Mouse (Mus musculus) hindbrain, embryonic 16.5 days (tissue): ENCODE results near the gene Celf2. TPM values are rescaled to one million over a fixed set of nuclear protein-coding genes. Genes with fewer than 3 reads are reported as not detected.

Experiments
- ATAC-seq: fragments of 200-750 bp; cut with Nextera tagmentation; 2 replicates; pipeline ENCODE4 v1.8.0; 2017; ENCODE audit warnings: moderate TSS enrichment, moderate library complexity
- H3K27ac ChIP-seq: fragments of 300-500 bp; sonication (generic); 2 replicates; pipeline ENCODE4 v1.5.1; 2014; ENCODE audit warnings: low read depth, mild to moderate bottlenecking, control low read depth, low read length, moderate library complexity
- H3K27me3 ChIP-seq: fragments of 300-500 bp; sonication (generic); replicated peaks from 2 replicates; pipeline ENCODE4 v1.6.1; 2014; ENCODE audit warnings: low read length; ENCODE audit not compliant: control insufficient read depth, insufficient read depth
- H3K36me3 ChIP-seq: fragments of 300-500 bp; sonication (generic); 2 replicates; pipeline ENCODE4 v1.6.1; 2014; ENCODE audit warnings: mild to moderate bottlenecking, low read length, moderate library complexity, mixed read lengths; ENCODE audit not compliant: control insufficient read depth, insufficient read depth
- H3K4me1 ChIP-seq: fragments of 300-500 bp; sonication (generic); 2 replicates; pipeline ENCODE4 v1.6.1; 2014; ENCODE audit warnings: low read depth, low read length; ENCODE audit not compliant: control insufficient read depth, insufficient read depth
- H3K4me2 ChIP-seq: fragments of 300-500 bp; sonication (generic); 2 replicates; pipeline ENCODE4 v1.6.1; 2014; ENCODE audit warnings: mild to moderate bottlenecking, low read length, control low read depth, moderate library complexity
- H3K4me3 ChIP-seq: fragments of 300-500 bp; sonication (generic); 2 replicates; pipeline ENCODE4 v1.5.1; 2014; ENCODE audit warnings: mild to moderate bottlenecking, low read length, control low read depth, moderate library complexity
- H3K9ac ChIP-seq: fragments of 300-500 bp; sonication (generic); 2 replicates; pipeline ENCODE4 v1.6.1; 2014; ENCODE audit warnings: low read depth, mild to moderate bottlenecking, control low read depth, low read length, moderate library complexity
- H3K9me3 ChIP-seq: fragments of 300-500 bp; sonication (generic); 2 replicates; pipeline ENCODE4 v1.6.1; 2014; ENCODE audit warnings: mild to moderate bottlenecking, low read length, moderate library complexity; ENCODE audit not compliant: control insufficient read depth
- WGBS: fragments of 180-500 bp; shearing (Covaris S2); extraction: QIAGEN DNeasy Blood & Tissue Kit; methylation state at CpG from one replicate; pipeline ENCODE4 v1.1.7; 2014; 5-methylcytosine and 5-hydroxymethylcytosine counted together
- polyA plus RNA-seq: library from polyadenylated mRNA; unstranded; fragments of >200 nt; fragmentation: Nextera tagmentation; extraction: Ambion mirVana; gene quantifications from 2 replicates; pipeline ENCODE4 v1.2.1, GENCODE M21; 2015

Celf2 gene
- polyA plus RNA-seq, 1 experiment from 2014 or later: 130 TPM

GRCm38 (mm10) chr2:6545127-6545931 is 964.0 kb downstream of the Celf2 start:
- H3K36me3 ChIP-seq: peaks cover 3% of the 10 kb centered on the region; the same call in 1 of the 2 replicates
- H3K9ac ChIP-seq: no peak overlapping the region
- H3K4me2 ChIP-seq: no peak overlapping the region
- WGBS: 28% methylated on average over 10 of the region's 10 CpGs
- no peak for ATAC-seq
- H3K27me3 ChIP-seq: no peaks in the 10 kb centered on the region
- no peaks in the 10 kb centered on the region for H3K9me3 ChIP-seq
- H3K4me1 ChIP-seq: peaks cover 6% of the 10 kb centered on the region
- no peak overlapping the region for H3K4me3 ChIP-seq
- H3K27ac ChIP-seq: no peak overlapping the region

DNA sequence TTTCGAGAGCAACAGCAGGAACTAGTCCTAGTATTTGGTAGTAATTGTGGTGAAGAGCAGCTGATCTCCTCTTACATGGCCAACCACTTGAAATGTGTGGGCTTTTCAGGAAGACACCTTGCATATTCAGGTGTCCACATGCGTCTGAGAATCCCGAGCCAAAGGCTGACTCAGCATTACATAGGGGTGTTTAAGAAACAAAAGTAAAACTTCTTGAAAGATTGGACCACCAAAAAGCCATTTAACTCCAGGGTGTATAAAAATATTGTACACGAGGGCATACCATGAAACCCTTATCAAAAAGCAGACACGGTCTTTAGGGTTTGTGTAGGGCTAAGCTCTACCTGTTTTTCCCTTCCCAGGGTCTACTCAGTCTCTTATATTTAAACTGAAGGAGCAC is 965.7 kb downstream of the Celf2 start:
- Histone ChIP-seq H3K27me3 (no peaks in the 10 kb centered on the region), H3K27ac (no peak overlapping the region), H3K9me3 (no peaks in the 10 kb centered on the region), H3K4me2 (no peak overlapping the region), H3K36me3 (peaks cover 3% of the 10 kb centered on the region; the same call in 1 of the 2 replicates), H3K4me1 (peaks cover 6% of the 10 kb centered on the region), H3K9ac (no peak overlapping the region), H3K4me3 (no peak overlapping the region)
- WGBS: 93% methylated on average over 5 of the region's 5 CpGs
- ATAC-seq: no peak

DNA sequence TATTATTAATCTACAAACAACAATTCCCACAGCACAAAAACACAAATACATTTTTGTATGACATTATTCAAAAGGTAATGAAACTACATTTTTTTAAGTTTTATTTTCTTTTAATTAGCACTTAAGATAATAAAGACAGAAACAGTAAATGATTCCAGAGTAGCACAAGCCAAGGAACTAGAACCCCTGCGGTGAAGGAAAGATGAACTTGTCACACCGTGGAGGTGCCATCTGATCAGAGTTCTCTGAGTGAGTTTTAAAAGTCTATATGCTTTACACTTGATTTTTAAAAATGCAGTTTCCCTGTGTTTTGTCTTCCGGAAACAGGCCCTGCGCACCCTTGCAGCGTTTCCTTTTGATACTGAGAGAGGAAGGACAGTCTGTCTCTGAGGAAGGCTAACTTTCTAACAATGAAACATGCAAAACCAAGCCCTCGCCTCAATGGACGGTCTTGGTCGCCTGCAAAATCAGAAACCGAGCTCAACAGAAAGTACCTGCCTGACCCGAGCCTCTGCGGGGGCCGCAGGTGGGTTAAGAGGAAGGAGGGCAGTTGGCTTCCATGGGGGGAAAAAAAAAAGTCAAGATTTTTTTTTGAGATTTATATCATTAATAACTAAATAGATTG is 966.7 kb downstream of the Celf2 start:
- H3K27me3 ChIP-seq: no peaks in the 10 kb centered on the region
- H3K9ac ChIP-seq: no peak overlapping the region
- no peaks in the 10 kb centered on the region for H3K9me3 ChIP-seq
- ATAC-seq: no peak
- WGBS: 87% methylated on average over 12 of the region's 12 CpGs
- no peak overlapping the region for H3K4me2 ChIP-seq
- peaks cover 3% of the 10 kb centered on the region; the same call in 1 of the 2 replicates for H3K36me3 ChIP-seq
- H3K27ac ChIP-seq: no peak overlapping the region
- H3K4me3 ChIP-seq: no peak overlapping the region
- H3K4me1 ChIP-seq: peaks cover 6% of the 10 kb centered on the region

DNA sequence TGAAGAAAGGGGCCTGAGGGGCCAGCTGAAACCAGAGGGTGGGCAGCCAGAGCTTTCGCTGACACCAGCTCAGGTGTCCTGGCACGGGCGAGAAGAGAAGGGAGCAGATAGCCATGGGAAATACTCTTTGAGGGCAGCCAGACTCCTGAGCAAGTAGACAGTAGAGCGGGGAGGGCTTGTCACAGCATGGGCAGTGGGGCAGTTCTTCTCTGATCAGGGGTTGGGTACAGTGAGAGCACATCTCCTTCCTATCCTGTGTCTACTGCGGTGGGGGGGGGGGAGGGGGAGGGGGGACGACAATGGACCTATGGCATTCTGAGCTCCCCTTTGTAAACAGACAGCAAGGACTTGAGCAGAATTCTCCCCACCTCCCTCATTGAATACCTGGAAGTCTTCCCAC is 968.5 kb downstream of the Celf2 start:
- no peaks in the 10 kb centered on the region; the same call in 1 of the 2 replicates for H3K4me1 ChIP-seq
- H3K4me3 ChIP-seq: no peak overlapping the region
- no peak overlapping the region for H3K4me2 ChIP-seq
- H3K9ac ChIP-seq: no peak overlapping the region
- no peak for ATAC-seq
- H3K9me3 ChIP-seq: no peaks in the 10 kb centered on the region
- 86% methylated on average over 6 of the region's 6 CpGs for WGBS
- peaks cover 3% of the 10 kb centered on the region; the same call in 1 of the 2 replicates for H3K36me3 ChIP-seq
- H3K27me3 ChIP-seq: no peaks in the 10 kb centered on the region
- H3K27ac ChIP-seq: no peak overlapping the region

- no peak overlapping the region for H3K9ac ChIP-seq
- no peaks in the 10 kb centered on the region; the same call in 1 of the 2 replicates for H3K4me1 ChIP-seq
- H3K27me3 ChIP-seq: no peaks in the 10 kb centered on the region
- no peak overlapping the region for H3K4me2 ChIP-seq
- WGBS: 75% methylated on average over 11 of the region's 11 CpGs
- H3K27ac ChIP-seq: no peak overlapping the region
- peaks cover 3% of the 10 kb centered on the region; the same call in 1 of the 2 replicates for H3K36me3 ChIP-seq
- no peak overlapping the region for H3K4me3 ChIP-seq
- ATAC-seq: no peak
- H3K9me3 ChIP-seq: no peaks in the 10 kb centered on the region
These were observed 969.3 kb downstream of the Celf2 start for GRCm38 (mm10) chr2:6540092-6540491.

- Histone ChIP-seq H3K9ac (no peak overlapping the region), H3K4me2 (no peak overlapping the region), H3K27me3 (no peaks in the 10 kb centered on the region), H3K4me1 (no peaks in the 10 kb centered on the region), H3K27ac (no peak overlapping the region), H3K4me3 (no peak overlapping the region), H3K36me3 (peaks cover 3% of the 10 kb centered on the region; the same call in 1 of the 2 replicates), H3K9me3 (no peaks in the 10 kb centered on the region)
- 89% methylated on average over 2 of the region's 2 CpGs for WGBS
- ATAC-seq: peak; percentile 31; the same call in 1 of the 2 replicates
These were observed 970.9 kb downstream of the Celf2 start for GRCm38 (mm10) chr2:6538500-6538899.

DNA sequence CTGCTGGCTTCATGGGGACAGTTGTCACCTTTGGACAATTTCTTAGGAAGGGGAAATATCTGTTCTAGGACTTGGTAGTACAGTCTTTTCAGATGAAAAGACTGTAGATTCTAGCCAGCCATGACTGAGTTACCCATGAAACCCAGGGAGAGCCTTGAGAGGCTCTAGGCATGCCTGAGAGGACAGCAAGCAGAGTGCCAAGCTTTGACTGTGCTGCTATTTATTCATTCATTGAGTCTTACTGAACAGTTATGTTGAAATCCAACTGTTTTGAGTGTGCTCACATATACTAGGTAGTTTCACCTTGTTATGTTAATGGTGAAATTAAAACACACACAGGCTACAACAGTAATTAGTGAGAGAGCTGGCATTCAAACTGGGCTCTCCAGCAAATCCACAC is 971.3 kb downstream of the Celf2 start:
- Histone ChIP-seq H3K4me2 (no peak overlapping the region), H3K9me3 (no peaks in the 10 kb centered on the region), H3K27ac (no peak overlapping the region), H3K4me3 (no peak overlapping the region), H3K36me3 (peaks cover 3% of the 10 kb centered on the region; the same call in 1 of the 2 replicates), H3K9ac (no peak overlapping the region), H3K27me3 (no peaks in the 10 kb centered on the region), H3K4me1 (no peaks in the 10 kb centered on the region)
- ATAC-seq: no peak

GRCm38 (mm10) chr2:6537326-6537725 is 972.0 kb downstream of the Celf2 start:
- Histone ChIP-seq H3K4me1 (no peaks in the 10 kb centered on the region), H3K9me3 (no peaks in the 10 kb centered on the region), H3K4me2 (no peak overlapping the region), H3K27ac (no peak overlapping the region), H3K9ac (no peak overlapping the region), H3K36me3 (peaks cover 3% of the 10 kb centered on the region; the same call in 1 of the 2 replicates), H3K4me3 (no peak overlapping the region), H3K27me3 (no peaks in the 10 kb centered on the region)
- 64% methylated on average over 3 of the region's 3 CpGs for WGBS
- no peak; the same call in 1 of the 2 replicates for ATAC-seq

GRCm38 (mm10) chr2:6536372-6536771 is 973.0 kb downstream of the Celf2 start:
- Histone ChIP-seq H3K27ac (no peak overlapping the region), H3K4me3 (no peak overlapping the region), H3K9me3 (no peaks in the 10 kb centered on the region), H3K4me1 (no peaks in the 10 kb centered on the region), H3K27me3 (no peaks in the 10 kb centered on the region), H3K9ac (no peak overlapping the region), H3K4me2 (no peak overlapping the region), H3K36me3 (peaks cover 1% of the 10 kb centered on the region; the same call in 1 of the 2 replicates)
- no peak for ATAC-seq
- 88% methylated on average over 2 of the region's 2 CpGs for WGBS
